ENCODE assay signal across 21 mouse cellular contexts in the genomic region with DNA sequence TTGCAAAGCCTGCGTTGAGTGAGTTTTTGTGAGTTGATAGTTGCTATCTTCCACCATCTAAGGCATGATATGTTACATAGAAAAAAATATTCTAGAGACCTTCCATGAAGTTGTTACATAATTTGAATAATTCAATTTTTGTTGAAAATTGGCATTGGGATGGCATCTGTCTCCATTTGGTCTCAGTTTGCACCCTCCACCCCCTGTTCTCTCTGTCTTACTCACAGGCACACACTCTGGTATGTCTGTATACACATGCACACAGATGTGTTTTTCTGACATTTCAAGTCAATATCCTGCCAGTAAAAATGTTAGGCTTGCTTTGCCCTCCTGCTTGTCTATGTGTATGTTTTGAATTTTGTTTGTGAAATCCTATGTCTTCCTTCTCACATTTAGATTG.
DNase-seq lines count a peak whose midpoint lies in the region; TF ChIP-seq lines count a peak whose summit lies in the region.
"Had no signal": no experiment of that assay in that cellular context is flagged by ENCODE, and none has a peak within 500 bp of the region (broad histone marks: within the 10 kb centered on the region; RNA-seq: fewer than 3 reads in every experiment).

No protein-coding gene starts in this region.

- TF ChIP-seq CTCF in cortical plate, adult 2 months (IDR thresholded peaks at IDR 0.05; ENCODE audit: extremely low read depth, insufficient read depth, low read length), result no peak

- 0 out of 2 replicates have a peak overlapping the region, but pooled peaks have one; percentile 65 for H3K27ac ChIP-seq in cortical plate, adult 2 months (ENCODE audit: insufficient read depth, low read length)
- H3K27ac ChIP-seq: embryonic facial prominence, embryonic 10.5 days; embryonic facial prominence, embryonic 12.5 days; forebrain, embryonic 13.5 days; forebrain, embryonic 15.5 days had no signal

- H3K4me1 ChIP-seq in cortical plate, adult 2 months (ENCODE audit: control insufficient read depth, insufficient read depth, low read length), result peaks cover 8% of the 10 kb centered on the region

- peak; percentile 22 to 69 for DNase-seq in layer of hippocampus, adult 18-20 months (ENCODE audit: low spot score in 2 of 2)
- DNase-seq in layer of hippocampus, postnatal 36 days, result no peak
- peak; percentile 20 for DNase-seq in layer of hippocampus, adult 9-10 months (ENCODE audit: low spot score)
- no peak for DNase-seq in layer of hippocampus, postnatal 14 days (ENCODE audit: low spot score in 2 of 2)
- DNase-seq in brain, adult 2 months (ENCODE audit: low read depth, low spot score), result peak; percentile 60
- no peak for DNase-seq in embryo, embryonic 10 days (ENCODE audit: low spot score)
- no peak for DNase-seq in lung, postnatal 36 days
- DNase-seq: adrenal gland, adult 2 months; adrenal gland, postnatal 10 days; adrenal gland, postnatal 25 days; cerebellum, adult 11-12 months; cerebellum, adult 2 months; cerebellum, adult 9-10 months; cerebellum, postnatal 10 days; cerebellum, postnatal 25 days; forebrain, postnatal 0 days had no signal

- H3K4me3 ChIP-seq in cortical plate, adult 2 months (ENCODE audit: insufficient read depth, low read length), result no peak overlapping the region
- H3K4me3 ChIP-seq: embryonic facial prominence, embryonic 10.5 days; embryonic facial prominence, embryonic 12.5 days; forebrain, embryonic 13.5 days; forebrain, embryonic 15.5 days had no signal

- no peak for TF ChIP-seq POLR2A in cortical plate, adult 2 months (IDR thresholded peaks at IDR 0.05; ENCODE audit: extremely low read depth, insufficient read depth, low read length)

Comparison
In these comparisons a context has a peak if more than half of its experiments do, and no peak if none do; other contexts are left out.
1. DNase-seq: peak in layer of hippocampus, adult 18-20 months (2 of 2), layer of hippocampus, adult 9-10 months (single experiment) and brain, adult 2 months (single experiment); none in layer of hippocampus, postnatal 36 days (0 of 2), layer of hippocampus, postnatal 14 days (0 of 2), embryo, embryonic 10 days (single experiment) and lung, postnatal 36 days (single experiment).